Mouse (Mus musculus) myocyte (in vitro differentiated cells): ENCODE measurements around the gene Mylip. TPM values are rescaled to one million over a fixed set of nuclear protein-coding genes. Genes with fewer than 3 reads are reported as not detected.

ENCODE experiments used
- H3K27me3 ChIP-seq: one replicate; pipeline ENCODE4 v1.6.1; 2011; ENCODE audit not compliant: control insufficient read depth, insufficient read depth, insufficient read length
- H3K36me3 ChIP-seq: one replicate; pipeline ENCODE4 v1.6.1; 2011; ENCODE audit not compliant: control insufficient read depth, insufficient read depth
- H3K4me2 ChIP-seq: one replicate; pipeline ENCODE4 v1.6.1; 2011; ENCODE audit warnings: low read depth, control low read depth
- H3K4me3 ChIP-seq: one replicate; pipeline ENCODE4 v1.5.1; 2011; ENCODE audit warnings: mild to moderate bottlenecking, control low read depth, moderate library complexity
- H3K79me2 ChIP-seq: one replicate; pipeline ENCODE4 v1.6.1; 2011; ENCODE audit not compliant: control insufficient read depth, insufficient read depth
- H3ac ChIP-seq: one replicate; pipeline ENCODE4 v1.6.1; 2011; ENCODE audit not compliant: control insufficient read depth, insufficient read length
- CEBPB ChIP-seq: IDR thresholded peaks from 2 replicates; pipeline ENCODE4 v1.6.1; 2011; ENCODE audit warnings: mild to moderate bottlenecking, moderate library complexity; ENCODE audit not compliant: poor library complexity, insufficient read depth, severe bottlenecking
- E2F4 ChIP-seq: IDR thresholded peaks from one replicate; pipeline ENCODE4 v1.6.1; 2011; ENCODE audit warnings: mild to moderate bottlenecking, control low read depth, moderate library complexity; ENCODE audit not compliant: insufficient read depth
- MAX ChIP-seq: IDR thresholded peaks from one replicate; pipeline ENCODE4 v1.6.1; 2011; ENCODE audit warnings: low read depth, mild to moderate bottlenecking, control low read depth
- MYOD1 ChIP-seq, 3 experiments: IDR thresholded peaks; one replicate each; pipeline ENCODE4 v1.6.1; 2011; ENCODE audit warnings: control low read depth in 2 of 3, low read depth in 2 of 3, mild to moderate bottlenecking in 2 of 3, moderate library complexity in 1 of 3; ENCODE audit not compliant: insufficient read length in 2 of 3, control insufficient read depth in 1 of 3
- MYOG ChIP-seq, 3 experiments: IDR thresholded peaks; one replicate each; pipeline ENCODE4 v1.6.1; 2011; ENCODE audit warnings: control low read depth in 2 of 3, low read depth in 2 of 3, mild to moderate bottlenecking in 2 of 3; ENCODE audit not compliant: insufficient read length in 2 of 3, control insufficient read depth in 1 of 3, insufficient read depth in 1 of 3
- POLR2A ChIP-seq: IDR thresholded peaks from one replicate; pipeline ENCODE4 v1.6.1; 2011; ENCODE audit warnings: low read depth, mild to moderate bottlenecking, control low read depth, moderate library complexity; ENCODE audit not compliant: insufficient read length
- POLR2AphosphoS2 ChIP-seq: IDR thresholded peaks from one replicate; pipeline ENCODE4 v1.6.1; 2011; ENCODE audit warnings: low read depth, control low read depth; ENCODE audit not compliant: insufficient read length
- REST ChIP-seq: IDR thresholded peaks from one replicate; pipeline ENCODE4 v1.6.1; 2011; ENCODE audit warnings: mild to moderate bottlenecking, control low read depth, moderate library complexity; ENCODE audit not compliant: insufficient read depth, insufficient read length
- SRF ChIP-seq: IDR thresholded peaks from one replicate; pipeline ENCODE4 v1.6.1; 2011; ENCODE audit warnings: low read depth; ENCODE audit not compliant: control insufficient read depth, insufficient read length
- TCF12 ChIP-seq: IDR thresholded peaks from one replicate; pipeline ENCODE4 v1.6.1; 2011; ENCODE audit warnings: mild to moderate bottlenecking, control low read depth; ENCODE audit not compliant: poor library complexity, insufficient read depth, severe bottlenecking
- TCF3 ChIP-seq: IDR thresholded peaks from one replicate; pipeline ENCODE4 v1.6.1; 2011; ENCODE audit warnings: low read depth, control low read depth; ENCODE audit not compliant: insufficient read length
- USF1 ChIP-seq: IDR thresholded peaks from one replicate; pipeline ENCODE4 v1.6.1; 2011; ENCODE audit warnings: low read depth, mild to moderate bottlenecking, control low read depth, moderate library complexity
- polyA plus RNA-seq: library from polyadenylated mRNA; unstranded; fragments of >200 nt; fragmentation: generic; extraction: Trizol; gene quantifications from one replicate; pipeline ENCODE4 v1.2.1, GENCODE M21; 2012; ENCODE audit warnings: missing spikeins

Gene Mylip
- polyA plus RNA-seq, 1 experiment: 8.3 TPM

- Histone ChIP-seq H3K79me2 (no peaks in the 10 kb centered on the region), H3ac (no peak overlapping the region), H3K36me3 (peaks cover 52% of the 10 kb centered on the region), H3K4me3 (no peak overlapping the region), H3K4me2 (no peak overlapping the region), H3K27me3 (no peaks in the 10 kb centered on the region)
- TF ChIP-seq TCF3 (no peak), CEBPB (no peak), MAX (no peak), TCF12 (no peak), POLR2A (no peak), MYOD1 (IDR thresholded peaks at IDR 0.05; ENCODE audit: control insufficient read depth in 1 of 3, insufficient read length in 2 of 3, low read depth in 2 of 3) (no peak), E2F4 (no peak), POLR2AphosphoS2 (no peak), SRF (no peak), REST (no peak), MYOG (IDR thresholded peaks at IDR 0.05; ENCODE audit: control insufficient read depth in 1 of 3, insufficient read depth in 1 of 3, insufficient read length in 2 of 3, low read depth in 2 of 3) (no peak), USF1 (no peak)
Observed at GRCm38 (mm10) chr13:45413066-45413465, 23.5 kb downstream of the Mylip start.

- Histone ChIP-seq H3K27me3 (no peaks in the 10 kb centered on the region), H3K4me3 (no peak overlapping the region), H3K36me3 (peaks cover 43% of the 10 kb centered on the region), H3K79me2 (no peaks in the 10 kb centered on the region), H3K4me2 (no peak overlapping the region), H3ac (no peak overlapping the region)
- TF ChIP-seq POLR2AphosphoS2: no peak
- TF ChIP-seq SRF: no peak
- no peak for TF ChIP-seq POLR2A
- TF ChIP-seq CEBPB: no peak
- TF ChIP-seq E2F4: no peak
- no peak for TF ChIP-seq TCF3
Observed at GRCm38 (mm10) chr13:45414031-45414430, 24.5 kb downstream of the Mylip start.

GRCm38 (mm10) chr13:45416621-45417057, 27.1 kb downstream of the Mylip start:
- Histone ChIP-seq H3K79me2 (no peaks in the 10 kb centered on the region), H3K4me3 (no peak overlapping the region), H3K4me2 (no peak overlapping the region), H3K36me3 (peaks cover 18% of the 10 kb centered on the region), H3ac (no peak overlapping the region), H3K27me3 (no peaks in the 10 kb centered on the region)
- TF ChIP-seq MYOD1 (IDR thresholded peaks at IDR 0.05; ENCODE audit: control insufficient read depth in 1 of 3, insufficient read length in 2 of 3, low read depth in 2 of 3) (no peak), POLR2A (no peak), MYOG (IDR thresholded peaks at IDR 0.05; ENCODE audit: control insufficient read depth in 1 of 3, insufficient read depth in 1 of 3, insufficient read length in 2 of 3, low read depth in 2 of 3) (no peak), TCF12 (no peak), POLR2AphosphoS2 (no peak), E2F4 (no peak), CEBPB (no peak), REST (no peak), MAX (no peak), SRF (no peak), TCF3 (no peak), USF1 (no peak)

GRCm38 (mm10) chr13:45418986-45419385, 29.4 kb downstream of the Mylip start:
- TF ChIP-seq E2F4 (no peak), REST (no peak), MYOD1 (IDR thresholded peaks at IDR 0.05; ENCODE audit: control insufficient read depth in 1 of 3, insufficient read length in 2 of 3, low read depth in 2 of 3) (no peak), USF1 (no peak), MYOG (IDR thresholded peaks at IDR 0.05; ENCODE audit: control insufficient read depth in 1 of 3, insufficient read depth in 1 of 3, insufficient read length in 2 of 3, low read depth in 2 of 3) (no peak), MAX (no peak), POLR2A (no peak), POLR2AphosphoS2 (no peak), TCF3 (no peak), CEBPB (no peak), SRF (no peak)
- Histone ChIP-seq H3K4me3 (no peak overlapping the region), H3K27me3 (no peaks in the 10 kb centered on the region), H3ac (no peak overlapping the region), H3K79me2 (no peaks in the 10 kb centered on the region), H3K36me3 (no peaks in the 10 kb centered on the region), H3K4me2 (peak overlapping the region; percentile 76)

- TF ChIP-seq USF1 (no peak), POLR2AphosphoS2 (no peak)
Observed at GRCm38 (mm10) chr13:45422251-45422650, 32.7 kb downstream of the Mylip start.

More at GRCm38 (mm10) chr13:45422251-45422650, 32.7 kb downstream of the Mylip start:
- Histone ChIP-seq H3K79me2 (no peaks in the 10 kb centered on the region), H3K4me2 (no peak overlapping the region), H3K36me3 (no peaks in the 10 kb centered on the region), H3K4me3 (no peak overlapping the region), H3ac (no peak overlapping the region), H3K27me3 (no peaks in the 10 kb centered on the region)
